Mouse (Mus musculus) lung, postnatal 36 days (tissue): ENCODE measurements around the gene Ccn6.

Experiments used
- DNase-seq: peaks from one replicate; pipeline ENCODE4 v3.0.0; 2022; ENCODE audit warnings: mixed read lengths

Gene Ccn6

GRCm38 (mm10) chr10:39158306-39158705 is 5.3 kb downstream of the Ccn6 start:
- DNase-seq = no peak

- no peak for DNase-seq
These were observed 6.3 kb downstream of the Ccn6 start for GRCm38 (mm10) chr10:39157321-39157720.

- DNase-seq = no peak
These were observed 6.9 kb downstream of the Ccn6 start for GRCm38 (mm10) chr10:39156719-39157118.

GRCm38 (mm10) chr10:39142216-39142615 is 21.4 kb downstream of the Ccn6 start:
- no peak for DNase-seq

DNA sequence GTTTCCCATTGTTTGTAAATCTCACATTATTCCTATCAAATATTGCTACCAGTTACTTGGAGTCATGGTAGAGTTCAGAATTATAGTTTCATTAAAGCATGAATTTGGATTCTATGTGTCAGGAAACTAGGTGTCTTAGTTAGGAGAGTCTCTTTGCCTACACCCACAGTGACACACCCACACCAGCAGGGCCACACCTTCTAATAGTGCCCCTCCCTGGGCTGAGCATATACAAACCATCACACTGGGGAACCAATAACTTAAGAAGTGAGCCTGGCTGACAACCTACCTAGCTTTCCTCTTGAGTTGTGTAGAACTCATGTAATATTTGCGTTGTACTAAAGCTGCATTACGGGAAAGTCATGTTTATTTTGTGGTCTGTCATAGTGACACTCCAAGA is 22.2 kb downstream of the Ccn6 start:
- no peak for DNase-seq

DNA sequence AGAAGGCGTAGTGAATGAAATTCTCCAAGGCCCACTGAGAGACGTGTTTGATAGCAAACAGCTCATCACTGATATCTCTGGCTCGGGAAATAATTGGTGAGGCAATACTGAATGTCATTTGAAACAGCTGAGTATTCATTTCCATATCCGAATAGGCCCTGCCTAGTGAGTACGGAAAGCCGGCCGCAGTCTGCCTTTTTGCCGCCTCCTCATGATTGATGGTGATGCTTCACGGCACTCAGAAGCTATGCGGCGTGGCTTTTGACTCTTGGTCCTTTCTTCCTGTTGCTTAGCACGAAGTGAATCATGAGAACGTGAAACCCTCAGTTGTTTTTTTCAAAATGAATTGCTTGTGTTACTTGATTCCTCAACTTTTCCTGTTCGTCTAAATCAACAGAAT is 22.8 kb downstream of the Ccn6 start:
- no peak for DNase-seq

GRCm38 (mm10) chr10:39138761-39139160 is 24.8 kb downstream of the Ccn6 start:
- no peak for DNase-seq

- no peak for DNase-seq
These were observed 25.8 kb downstream of the Ccn6 start for GRCm38 (mm10) chr10:39137766-39138165.

DNA sequence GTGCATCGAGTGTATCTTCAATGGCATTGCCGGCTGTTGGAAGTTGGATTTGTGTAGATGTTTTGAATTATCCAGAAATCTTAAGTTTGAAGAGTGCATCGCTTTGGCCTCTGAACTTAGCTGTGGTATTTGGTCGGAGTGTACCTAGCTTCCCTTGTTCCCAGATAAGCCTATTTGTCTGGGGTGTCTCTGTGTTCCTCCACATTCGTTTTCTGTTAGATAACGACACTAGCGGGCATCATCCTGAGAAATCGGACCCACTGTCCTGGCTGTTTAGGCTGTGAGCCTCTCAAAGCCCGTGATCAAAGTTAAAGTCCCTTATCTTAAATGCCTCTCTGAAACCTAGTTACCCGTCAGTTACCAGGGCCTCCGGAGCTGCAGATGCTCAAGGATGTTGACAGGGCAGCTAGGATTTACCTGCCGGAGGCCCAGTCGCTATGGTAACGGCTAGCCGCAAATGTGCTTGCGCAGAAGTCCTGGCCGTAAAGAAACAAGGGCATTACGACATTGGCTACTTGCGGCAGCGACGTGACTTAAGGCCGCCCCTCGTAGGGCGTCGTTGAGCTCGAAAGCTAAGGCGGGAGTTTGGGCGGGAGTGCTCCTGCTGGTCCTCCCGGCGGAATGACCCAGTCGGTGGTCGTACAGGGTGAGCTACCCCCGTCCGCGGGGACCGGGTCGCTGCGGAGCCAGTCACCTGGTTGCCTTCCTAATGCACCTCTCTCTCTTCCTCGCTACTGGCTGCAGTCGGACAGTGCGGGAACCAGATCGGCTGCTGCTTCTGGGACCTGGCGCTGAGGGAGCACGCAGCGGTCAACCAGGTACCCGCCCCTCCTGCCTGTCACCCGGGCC is 29.9 kb downstream of the Ccn6 start, which contains the start of the genes Fam229b and Tube1:
Gene Fam229b, minus strand, starts transcription at position 453 of the 849 bp plus-strand sequence.
Gene Tube1, plus strand, starts transcription at position 515 of the 849 bp plus-strand sequence.
- DNase-seq = peak; percentile 96

DNA sequence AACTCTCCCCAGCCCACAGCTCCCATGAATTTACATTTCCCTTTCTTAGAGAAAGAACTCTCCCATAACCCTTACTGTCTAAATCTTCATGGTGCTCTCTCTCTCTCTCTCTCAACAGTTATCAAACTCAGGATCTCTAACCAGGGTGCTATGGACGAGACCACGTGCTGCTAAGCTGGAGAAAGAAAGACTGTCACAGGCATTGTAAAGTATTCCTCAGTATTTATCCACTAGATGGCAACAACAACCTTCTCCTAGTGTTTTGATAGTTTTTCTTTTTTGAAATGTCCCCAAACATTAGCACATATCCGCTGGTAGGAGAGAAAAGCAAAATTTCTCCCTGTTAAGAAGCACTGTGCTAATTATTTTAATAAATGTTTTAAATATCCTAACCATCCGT is 42.2 kb downstream of the Ccn6 start:
- no peak for DNase-seq

DNA sequence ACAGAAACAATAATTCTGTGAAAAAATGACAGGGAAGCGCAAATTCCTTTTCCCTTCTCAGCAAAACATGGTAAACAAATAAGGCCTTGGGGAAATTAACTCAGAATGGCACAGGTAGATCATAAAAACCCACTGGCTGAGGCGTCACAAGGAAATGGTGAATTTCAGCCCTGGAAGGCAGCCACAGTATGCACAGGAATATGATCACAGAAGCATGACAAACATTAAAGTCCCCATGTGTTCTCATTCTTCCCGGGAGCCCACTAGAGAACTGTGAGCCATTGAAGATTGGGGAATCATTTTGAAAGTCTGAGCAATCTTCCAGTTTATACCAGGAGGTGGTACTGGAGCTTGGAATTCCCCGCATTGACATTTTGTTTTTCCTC is 54.1 kb downstream of the Ccn6 start:
- no peak for DNase-seq

GRCm38 (mm10) chr10:39108837-39109488 is 54.6 kb downstream of the Ccn6 start:
- no peak for DNase-seq

- DNase-seq = no peak
These were observed 56.7 kb downstream of the Ccn6 start for GRCm38 (mm10) chr10:39106935-39107334.

DNA sequence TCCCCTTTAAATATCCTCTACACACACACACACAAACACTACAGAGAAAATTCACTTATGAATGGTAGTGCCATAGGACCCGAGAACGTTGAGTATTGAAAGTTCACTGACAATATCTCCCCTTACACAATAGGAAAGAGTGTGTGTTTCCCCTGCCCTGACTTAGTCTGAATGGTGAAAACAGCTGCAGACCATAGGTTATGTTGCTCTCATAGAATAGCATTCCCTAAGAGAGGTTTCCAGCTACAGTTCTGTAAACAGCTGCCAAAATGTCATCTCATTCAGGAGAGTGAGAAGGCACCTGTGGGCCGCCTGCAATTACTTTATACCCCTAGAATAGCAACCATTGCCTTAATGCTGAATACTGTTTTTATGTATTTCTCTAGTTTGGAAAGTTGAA is 57.2 kb downstream of the Ccn6 start:
- DNase-seq = no peak

GRCm38 (mm10) chr10:39104803-39105449 is 58.7 kb downstream of the Ccn6 start:
- DNase-seq = no peak
